Mouse (Mus musculus): ENCODE data around the gene Hbq1b.

- no peak for TF ChIP-seq CTCF (IDR thresholded peaks at IDR 0.05; ENCODE audit: borderline replicate concordance, insufficient read depth, low read depth, low read length)
- no peak for TF ChIP-seq POLR2A (IDR thresholded peaks at IDR 0.05; ENCODE audit: borderline replicate concordance, insufficient read depth, low read length)
Measured at GRCm38 (mm10) chr11:32309928-32310327, 23.2 kb downstream of the Hbq1b start.

Data from cerebellum, adult 2 months (tissue).